Comparison of ENCODE assay signal across 35 mouse cellular contexts in genomic region chr3:23907682-23908081, GRCm38 (mm10).
"Had no signal": no experiment of that assay in that cellular context is flagged by ENCODE, and none has a peak within 500 bp of the region (broad histone marks: within the 10 kb centered on the region; RNA-seq: fewer than 3 reads in every experiment).

No protein-coding gene starts in this region.

- H3K4me1 ChIP-seq: heart, embryonic 10.5 days; heart, embryonic 12.5 days; heart, embryonic 15.5 days; hindbrain, embryonic 10.5 days; hindbrain, embryonic 12.5 days; hindbrain, embryonic 13.5 days; hindbrain, embryonic 15.5 days; intestine, embryonic 15.5 days; kidney, embryonic 15.5 days had no signal

- H3K36me3 ChIP-seq: heart, embryonic 10.5 days; heart, embryonic 12.5 days; heart, embryonic 13.5 days; heart, embryonic 15.5 days; hindbrain, embryonic 10.5 days; hindbrain, embryonic 12.5 days; hindbrain, embryonic 13.5 days; hindbrain, embryonic 15.5 days; intestine, embryonic 15.5 days; kidney, embryonic 15.5 days had no signal

- H3K4me3 ChIP-seq: heart, adult 2 months; heart, embryonic 10.5 days; heart, embryonic 12.5 days; heart, embryonic 13.5 days; heart, embryonic 15.5 days; hindbrain, embryonic 10.5 days; hindbrain, embryonic 12.5 days; hindbrain, embryonic 13.5 days; hindbrain, embryonic 15.5 days; intestine, embryonic 15.5 days; kidney, embryonic 15.5 days; layer of hippocampus, adult 2 months had no signal

- H3K4me2 ChIP-seq: heart, embryonic 11.5 days; heart, embryonic 12.5 days; heart, embryonic 13.5 days; heart, embryonic 15.5 days; hindbrain, embryonic 12.5 days; hindbrain, embryonic 13.5 days; hindbrain, embryonic 14.5 days; hindbrain, embryonic 15.5 days; intestine, embryonic 15.5 days; kidney, embryonic 15.5 days had no signal

- H3K27ac ChIP-seq: heart, adult 2 months; heart, embryonic 10.5 days; heart, embryonic 13.5 days; heart, embryonic 15.5 days; hindbrain, embryonic 10.5 days; hindbrain, embryonic 12.5 days; hindbrain, embryonic 13.5 days; hindbrain, embryonic 14.5 days; hindbrain, embryonic 15.5 days; hindbrain, postnatal 0 days; intestine, embryonic 15.5 days; kidney, embryonic 15.5 days; kidney, postnatal 0 days; layer of hippocampus, adult 2 months had no signal

- ATAC-seq: hindbrain, embryonic 16.5 days; hindbrain, postnatal 0 days; inflammation-experienced regulatory T-cells, adult 6 months; intestine, embryonic 15.5 days; intestine, embryonic 16.5 days; intestine, postnatal 0 days had no signal

- H3K9me3 ChIP-seq: heart, embryonic 10.5 days; heart, embryonic 12.5 days; heart, embryonic 15.5 days; hindbrain, embryonic 12.5 days; hindbrain, embryonic 13.5 days; hindbrain, embryonic 15.5 days; intestine, embryonic 15.5 days; kidney, embryonic 15.5 days had no signal

- H3K27me3 ChIP-seq: heart, embryonic 12.5 days; heart, embryonic 13.5 days; heart, embryonic 15.5 days; hindbrain, embryonic 12.5 days; hindbrain, embryonic 13.5 days; hindbrain, embryonic 15.5 days; intestine, embryonic 15.5 days; kidney, embryonic 15.5 days had no signal

- DNase-seq: heart, adult 2 months; heart, postnatal 10 days; heart, postnatal 14 days; heart, postnatal 36 days; heart, postnatal 4 days; kidney, adult 11 months; kidney, adult 18-20 months; kidney, adult 2 months; kidney, adult 8-10 months; kidney, adult 9 months; kidney, postnatal 10 days; kidney, postnatal 14 days; kidney, postnatal 25 days; kidney, postnatal 36 days; kidney, postnatal 4 days; layer of hippocampus, adult 9-11 months had no signal

- H3K9ac ChIP-seq: heart, embryonic 12.5 days; heart, embryonic 13.5 days; heart, embryonic 15.5 days; hindbrain, embryonic 12.5 days; hindbrain, embryonic 13.5 days; hindbrain, embryonic 14.5 days; hindbrain, embryonic 15.5 days; intestine, embryonic 15.5 days; kidney, embryonic 15.5 days had no signal
